8 mouse cellular contexts compared by ENCODE assay signal in genomic region chr13:109901811-109902210, GRCm38 (mm10).
DNase-seq lines count a peak whose midpoint lies in the region; ATAC-seq and TF ChIP-seq lines count a peak whose summit lies in the region.

No protein-coding gene starts in this region.

- no peaks in the 10 kb centered on the region for H3K36me3 ChIP-seq in forebrain, embryonic 11.5 days (ENCODE audit: control insufficient read depth, insufficient read depth, low read length)
- no peaks in the 10 kb centered on the region for H3K36me3 ChIP-seq in limb, embryonic 10.5 days
- no peaks in the 10 kb centered on the region for H3K36me3 ChIP-seq in neural tube, embryonic 12.5 days

- no peak for TF ChIP-seq CTCF in left cerebral cortex, adult 2 months (IDR thresholded peaks at IDR 0.05)

- H3K27me3 ChIP-seq in forebrain, embryonic 11.5 days (ENCODE audit: control insufficient read depth, insufficient read depth, low read length): no peaks in the 10 kb centered on the region
- peaks cover 9% of the 10 kb centered on the region; the same call in 1 of the 2 replicates for H3K27me3 ChIP-seq in limb, embryonic 10.5 days (ENCODE audit: low read depth, poor library complexity, severe bottlenecking)
- H3K27me3 ChIP-seq in neural tube, embryonic 12.5 days (replicated peaks): no peaks in the 10 kb centered on the region

- no peak for DNase-seq in left cerebral cortex, adult 2 months (ENCODE audit: extremely low spot score in 1 of 2, low spot score in 2 of 2)
- DNase-seq in left cerebral cortex, postnatal 25 days (ENCODE audit: low spot score in 2 of 2): no peak
- no peak for DNase-seq in forebrain, embryonic 11.5 days (ENCODE audit: low spot score)
- no peak for DNase-seq in limb, embryonic 10.5 days (ENCODE audit: low spot score)
- no peak for DNase-seq in urinary bladder, postnatal 4 days (ENCODE audit: low spot score in 2 of 2)
- DNase-seq in kidney, adult 8-10 months: no peak
- no peak for DNase-seq in cerebellum, postnatal 25 days

- H3K4me2 ChIP-seq in forebrain, embryonic 11.5 days (ENCODE audit: low read depth, low read length, severe bottlenecking): peak overlapping the region; percentile 92
- H3K4me2 ChIP-seq in neural tube, embryonic 12.5 days (replicated peaks): peak overlapping the region; percentile 96

- peak overlapping the region; percentile 80 for H3K4me3 ChIP-seq in left cerebral cortex, adult 2 months
- H3K4me3 ChIP-seq in forebrain, embryonic 11.5 days (ENCODE audit: low read depth, low read length): peak overlapping the region; percentile 49; the same call in 1 of the 2 replicates
- H3K4me3 ChIP-seq in limb, embryonic 10.5 days: peak overlapping the region; percentile 76; the same call in 1 of the 2 replicates
- H3K4me3 ChIP-seq in neural tube, embryonic 12.5 days: no peak overlapping the region

- intact Hi-C loops in left cerebral cortex, adult 2 months (cut with DNase I): loop anchor here (2.0 to 10.0 kb wide), 2 partner anchors 79 to 667 kb away; no protein-coding TSS in a partner anchor
- intact Hi-C loops in left cerebral cortex, postnatal 25 days (cut with DNase I): loop anchor here (5.0 to 10.0 kb wide), 3 partner anchors 65 to 277 kb away; no protein-coding TSS in a partner anchor

- no peaks in the 10 kb centered on the region for H3K9me3 ChIP-seq in forebrain, embryonic 11.5 days (ENCODE audit: control insufficient read depth, low read length)
- no peaks in the 10 kb centered on the region for H3K9me3 ChIP-seq in limb, embryonic 10.5 days (replicated peaks)
- H3K9me3 ChIP-seq in neural tube, embryonic 12.5 days: no peaks in the 10 kb centered on the region

- peaks cover 6% of the 10 kb centered on the region; the same call in 1 of the 2 replicates for H3K4me1 ChIP-seq in forebrain, embryonic 11.5 days (replicated peaks; ENCODE audit: control insufficient read depth, insufficient read depth, low read length)
- H3K4me1 ChIP-seq in limb, embryonic 10.5 days: peaks cover 50% of the 10 kb centered on the region
- peaks cover 10% of the 10 kb centered on the region for H3K4me1 ChIP-seq in neural tube, embryonic 12.5 days

- 65% methylated on average over 5 of the region's 5 CpGs for WGBS in forebrain, embryonic 11.5 days
- WGBS in limb, embryonic 10.5 days: 68% methylated on average over 5 of the region's 5 CpGs
- WGBS in neural tube, embryonic 12.5 days: 67% methylated on average over 5 of the region's 5 CpGs

- no peak overlapping the region for H3K27ac ChIP-seq in left cerebral cortex, adult 2 months
- H3K27ac ChIP-seq in forebrain, embryonic 11.5 days (ENCODE audit: low read depth, low read length): no peak overlapping the region
- no peak overlapping the region for H3K27ac ChIP-seq in limb, embryonic 10.5 days
- H3K27ac ChIP-seq in neural tube, embryonic 12.5 days: no peak overlapping the region

- ATAC-seq in forebrain, embryonic 11.5 days (replicated peaks; ENCODE audit: low FRiP score): no peak
- ATAC-seq in neural tube, embryonic 12.5 days (ENCODE audit: low FRiP score, low read depth): no peak

- H3K9ac ChIP-seq in forebrain, embryonic 11.5 days (ENCODE audit: low read length): no peak overlapping the region
- H3K9ac ChIP-seq in neural tube, embryonic 12.5 days: no peak overlapping the region
